Mouse (Mus musculus) adrenal gland (tissue): ENCODE results near the gene Lmntd1.

Experiments
- intact Hi-C: fragments of 180-260 bp; cut with DNase I; formaldehyde crosslinking; loops from one replicate; pipeline ENCODE4 v1.15.1; 2025

Lmntd1 gene

GRCm38 (mm10) chr6:145441416-145442110 is 172.6 kb downstream of the Lmntd1 start:
- intact Hi-C loops, result loop anchor here (5.0 to 10.0 kb wide), 4 partner anchors 153 to 351 kb away; partner anchors contain the start of gene Rassf8

GRCm38 (mm10) chr6:145438851-145439250 is 175.3 kb downstream of the Lmntd1 start:
- intact Hi-C loops, result no loop called here

- intact Hi-C loops, result no loop called here
Measured at GRCm38 (mm10) chr6:145435764-145436163, 178.4 kb downstream of the Lmntd1 start.

GRCm38 (mm10) chr6:145435156-145435555 is 179.0 kb downstream of the Lmntd1 start:
- intact Hi-C loops, result no loop called here

GRCm38 (mm10) chr6:145433897-145434296 is 180.2 kb downstream of the Lmntd1 start:
- intact Hi-C loops, result no loop called here

- intact Hi-C loops, result no loop called here
Measured at GRCm38 (mm10) chr6:145432711-145433708, 181.1 kb downstream of the Lmntd1 start.

GRCm38 (mm10) chr6:145431747-145432146 is 182.4 kb downstream of the Lmntd1 start:
- intact Hi-C loops, result no loop called here

GRCm38 (mm10) chr6:145427411-145427810 is 186.7 kb downstream of the Lmntd1 start:
- intact Hi-C loops, result no loop called here

- intact Hi-C loops, result no loop called here
Measured at GRCm38 (mm10) chr6:145426501-145426900, 187.6 kb downstream of the Lmntd1 start.

GRCm38 (mm10) chr6:145424156-145424555 is 190.0 kb downstream of the Lmntd1 start:
- intact Hi-C loops, result no loop called here

- intact Hi-C loops, result no loop called here
Measured at GRCm38 (mm10) chr6:145423484-145423883, 190.6 kb downstream of the Lmntd1 start.

GRCm38 (mm10) chr6:145421666-145422065 is 192.5 kb downstream of the Lmntd1 start:
- intact Hi-C loops, result no loop called here

GRCm38 (mm10) chr6:145420407-145420806 is 193.7 kb downstream of the Lmntd1 start:
- intact Hi-C loops, result no loop called here

GRCm38 (mm10) chr6:145418856-145419255 is 195.3 kb downstream of the Lmntd1 start:
- intact Hi-C loops, result loop anchor here (10.0 kb wide), 1 partner anchor 406 kb away; no protein-coding TSS in a partner anchor

- intact Hi-C loops, result loop anchor here (1.0 to 10.0 kb wide), 2 partner anchors 374 to 407 kb away; no protein-coding TSS in a partner anchor
Measured at GRCm38 (mm10) chr6:145417720-145418440, 196.2 kb downstream of the Lmntd1 start.

- intact Hi-C loops, result loop anchor here (1.0 to 10.0 kb wide), 2 partner anchors 375 to 408 kb away; no protein-coding TSS in a partner anchor
Measured at GRCm38 (mm10) chr6:145417014-145417719, 197.0 kb downstream of the Lmntd1 start.

GRCm38 (mm10) chr6:145404369-145405051 is 209.6 kb downstream of the Lmntd1 start:
- intact Hi-C loops, result no loop called here

GRCm38 (mm10) chr6:145401140-145401539 is 213.0 kb downstream of the Lmntd1 start:
- intact Hi-C loops, result no loop called here

GRCm38 (mm10) chr6:145397881-145398280 is 216.2 kb downstream of the Lmntd1 start:
- intact Hi-C loops, result no loop called here

GRCm38 (mm10) chr6:145396534-145396933 is 217.6 kb downstream of the Lmntd1 start:
- intact Hi-C loops, result no loop called here
